Mouse (Mus musculus) embryo, embryonic 11.5 days (tissue): ENCODE results near the gene Kctd8.
"Not testable (repeated sequence)": the region's sequence is repeated elsewhere in the genome, so short reads cannot be mapped to it uniquely, and the experiment has no call there.

ENCODE experiments used
- DNase-seq: peaks from one replicate; pipeline ENCODE4 v3.0.0-alpha.2; 2012; ENCODE audit warnings: low read depth, low spot score

Kctd8 gene

GRCm38 (mm10) chr5:69340919-69341801, at the start of gene Kctd8:
Kctd8 (minus strand) TSS chr5:69341679.
- DNase-seq: peak; percentile 62

GRCm38 (mm10) chr5:69379072-69379471, 37.6 kb upstream of the Kctd8 start:
- no peak for DNase-seq

- DNase-seq: no peak
Observed at GRCm38 (mm10) chr5:69350596-69350995, 9.1 kb upstream of the Kctd8 start.

- peak; percentile 7 for DNase-seq
Observed at GRCm38 (mm10) chr5:69340102-69340918, 1.2 kb downstream of the Kctd8 start.

- no peak for DNase-seq
Observed at GRCm38 (mm10) chr5:69339623-69339970, 1.9 kb downstream of the Kctd8 start.

- no peak for DNase-seq
Observed at GRCm38 (mm10) chr5:69338916-69339622, 2.4 kb downstream of the Kctd8 start.

- no peak for DNase-seq
Observed at GRCm38 (mm10) chr5:69327561-69327960, 13.9 kb downstream of the Kctd8 start.

GRCm38 (mm10) chr5:69324566-69325230, 16.8 kb downstream of the Kctd8 start:
- no peak for DNase-seq

GRCm38 (mm10) chr5:69312611-69313010, 28.9 kb downstream of the Kctd8 start:
- DNase-seq: no peak

GRCm38 (mm10) chr5:69301665-69302064, 39.8 kb downstream of the Kctd8 start:
- DNase-seq: no peak

GRCm38 (mm10) chr5:69292353-69292752, 49.1 kb downstream of the Kctd8 start:
- no peak for DNase-seq

GRCm38 (mm10) chr5:69284359-69284758, 57.1 kb downstream of the Kctd8 start:
- no peak for DNase-seq

- DNase-seq: no peak
Observed at GRCm38 (mm10) chr5:69252366-69252765, 89.1 kb downstream of the Kctd8 start.

GRCm38 (mm10) chr5:69241931-69242330, 99.5 kb downstream of the Kctd8 start:
- no peak for DNase-seq

GRCm38 (mm10) chr5:69233560-69233959, 107.9 kb downstream of the Kctd8 start:
- no peak for DNase-seq

- not testable (repeated sequence) for DNase-seq
Observed at GRCm38 (mm10) chr5:69231649-69232048, 109.8 kb downstream of the Kctd8 start.

GRCm38 (mm10) chr5:69227147-69227546, 114.3 kb downstream of the Kctd8 start:
- DNase-seq: no peak

- no peak for DNase-seq
Observed at GRCm38 (mm10) chr5:69222608-69223007, 118.9 kb downstream of the Kctd8 start.

GRCm38 (mm10) chr5:69215216-69215615, 126.3 kb downstream of the Kctd8 start:
- no peak for DNase-seq

GRCm38 (mm10) chr5:69209401-69209800, 132.1 kb downstream of the Kctd8 start:
- no peak for DNase-seq

GRCm38 (mm10) chr5:69207713-69208112, 133.8 kb downstream of the Kctd8 start:
- no peak for DNase-seq
